Mouse (Mus musculus) erythroblast, embryonic 14.5 days (primary cell): ENCODE measurements around the gene Gm156.

Experiments used
- GATA1 ChIP-seq: IDR thresholded peaks from 2 replicates; pipeline ENCODE4 v1.6.1; 2012; ENCODE audit warnings: low read length, inconsistent platforms, mixed read lengths
- TAL1 ChIP-seq: IDR thresholded peaks from 3 replicates; pipeline ENCODE4 v1.6.1; 2012; ENCODE audit warnings: low read length, inconsistent platforms, mixed read lengths

DNA sequence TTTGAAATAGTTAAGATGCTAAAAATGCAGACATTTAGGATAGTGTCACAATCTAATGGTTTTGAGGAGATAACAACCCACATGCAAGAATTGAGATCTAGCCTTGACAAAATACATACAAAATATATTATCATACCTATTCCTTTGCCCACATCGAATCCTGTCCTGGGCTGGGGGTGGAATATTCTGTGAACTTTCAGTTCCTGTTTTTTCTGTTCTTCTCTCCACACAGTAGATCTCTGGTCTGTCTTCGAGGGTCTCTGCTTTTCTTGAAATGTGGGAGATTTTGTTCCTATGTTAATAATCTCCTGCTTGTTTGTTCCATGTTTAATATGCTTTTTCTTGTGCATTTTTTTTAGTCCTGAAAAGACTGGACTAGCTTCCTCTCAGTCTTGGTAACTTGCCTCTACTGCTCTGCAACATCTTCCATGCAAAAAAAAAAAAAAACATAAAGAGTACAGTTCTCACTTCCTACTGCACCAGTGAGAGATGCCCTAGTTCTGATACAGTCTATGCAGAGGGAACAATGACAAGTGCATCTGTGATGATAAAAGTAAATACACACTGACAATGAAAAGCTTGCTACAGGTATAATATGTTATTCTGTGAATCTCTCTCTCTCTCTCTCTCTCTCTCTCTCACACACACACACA lies 43.9 kb downstream of the Gm156 start, which contains the start of gene Klri2:
- TF ChIP-seq TAL1 (no peak), GATA1 (no peak)
